Mouse (Mus musculus): ENCODE results near the gene Gramd1b.
A peak's percentile ranks its signal among the peaks of the same experiment; 100 is the strongest.

Gramd1b gene

GRCm38 (mm10) chr9:40307311-40307710, 223.9 kb downstream of the Gramd1b start:
- DNase-seq (ENCODE audit: low spot score) = no peak

DNA sequence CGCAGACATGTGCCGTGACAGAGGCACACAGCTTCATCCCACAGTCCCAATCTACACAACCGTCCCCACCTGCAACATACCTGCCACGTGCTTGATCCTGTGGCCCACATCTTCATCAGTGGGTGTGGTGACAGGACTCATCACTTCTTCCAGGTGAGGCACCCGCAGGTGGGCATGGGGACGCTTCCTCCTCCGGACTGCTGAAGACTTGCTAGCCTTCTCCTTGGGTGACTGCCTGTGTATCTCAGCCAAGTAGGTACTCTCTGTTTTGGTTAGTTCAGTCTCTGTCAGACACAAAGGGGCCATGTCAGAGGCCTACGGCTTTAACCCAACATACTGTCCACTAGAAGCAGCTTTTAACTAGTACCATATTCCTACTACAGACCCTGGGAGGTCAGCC, 226.9 kb downstream of the Gramd1b start:
- DNase-seq (ENCODE audit: low spot score) = no peak

GRCm38 (mm10) chr9:40302375-40302774, 228.8 kb downstream of the Gramd1b start:
- no peak for DNase-seq (ENCODE audit: low spot score)

- DNase-seq (ENCODE audit: low spot score) = no peak
These were observed 229.7 kb downstream of the Gramd1b start for GRCm38 (mm10) chr9:40301475-40301874.

GRCm38 (mm10) chr9:40300018-40300989, 230.9 kb downstream of the Gramd1b start:
- no peak for DNase-seq (ENCODE audit: low spot score)

- no peak for DNase-seq (ENCODE audit: low spot score)
These were observed 231.9 kb downstream of the Gramd1b start for GRCm38 (mm10) chr9:40299323-40299722.

DNA sequence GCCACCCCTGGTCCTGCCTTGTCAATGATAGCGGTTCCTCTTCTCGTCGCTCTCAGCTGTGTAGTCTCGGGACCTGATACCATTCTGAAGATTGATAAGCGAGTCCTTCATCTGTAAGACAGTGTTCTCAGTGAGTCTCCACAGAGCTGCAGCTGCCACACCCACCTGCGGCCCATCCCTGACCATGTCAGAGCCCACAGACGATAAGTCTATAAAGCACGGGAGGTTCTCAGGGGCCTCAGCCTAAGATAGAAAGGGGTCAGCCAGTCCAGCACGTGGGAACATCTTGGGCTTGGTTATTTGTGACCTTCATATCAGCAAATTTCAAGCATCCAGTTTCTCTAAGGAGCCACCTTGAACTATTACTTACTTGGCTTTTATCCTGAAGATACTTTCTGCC, 233.2 kb downstream of the Gramd1b start:
- DNase-seq (ENCODE audit: low spot score) = peak; percentile 54

GRCm38 (mm10) chr9:40296251-40296650, 234.9 kb downstream of the Gramd1b start:
- no peak for DNase-seq (ENCODE audit: low spot score)

DNA sequence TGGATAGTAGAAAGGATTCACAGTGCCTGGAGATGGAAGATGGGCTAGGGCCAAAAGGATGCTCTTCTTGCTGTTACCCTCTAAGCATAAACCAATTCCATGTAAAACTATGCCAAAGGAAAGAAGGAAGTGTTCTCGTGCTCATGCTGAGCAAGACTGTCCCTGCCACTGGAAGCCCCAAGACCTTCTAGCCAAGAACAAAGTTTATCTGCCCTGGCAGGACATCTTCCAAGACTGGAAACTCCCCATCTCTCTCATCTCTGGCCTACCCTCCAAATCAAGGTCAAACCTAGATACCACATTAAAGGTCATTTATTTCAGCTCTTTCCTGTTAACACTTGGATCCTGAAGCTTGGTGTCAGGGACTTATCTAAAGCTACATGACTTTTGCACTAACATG, 236.3 kb downstream of the Gramd1b start:
- no peak for DNase-seq (ENCODE audit: low spot score)

GRCm38 (mm10) chr9:40294210-40294609, 237.0 kb downstream of the Gramd1b start:
- no peak for DNase-seq (ENCODE audit: low spot score)

DNA sequence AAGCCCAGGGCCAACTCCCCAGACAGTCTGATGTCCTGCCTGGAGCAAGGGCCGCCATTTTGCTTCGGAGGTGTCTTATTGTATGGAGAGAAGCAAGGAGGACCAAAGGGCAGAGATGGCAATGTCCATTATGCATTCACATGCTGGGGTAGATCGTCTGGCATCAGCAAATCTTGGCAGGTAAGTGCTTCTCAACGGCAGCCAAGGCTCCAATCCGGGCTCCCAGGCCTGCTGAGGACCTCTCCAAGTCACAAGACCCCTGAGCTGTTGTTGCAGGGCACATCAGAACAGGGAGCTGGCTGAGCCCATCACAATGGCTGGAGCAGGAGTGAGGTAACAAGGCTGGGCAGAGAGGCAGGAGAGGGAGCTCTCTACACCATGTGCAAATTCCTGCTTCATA, 237.4 kb downstream of the Gramd1b start:
- no peak for DNase-seq (ENCODE audit: low spot score)

GRCm38 (mm10) chr9:40293286-40293685, 237.9 kb downstream of the Gramd1b start:
- no peak for DNase-seq (ENCODE audit: low spot score)

- DNase-seq (ENCODE audit: low spot score) = no peak
These were observed 238.7 kb downstream of the Gramd1b start for GRCm38 (mm10) chr9:40292475-40292874.

DNA sequence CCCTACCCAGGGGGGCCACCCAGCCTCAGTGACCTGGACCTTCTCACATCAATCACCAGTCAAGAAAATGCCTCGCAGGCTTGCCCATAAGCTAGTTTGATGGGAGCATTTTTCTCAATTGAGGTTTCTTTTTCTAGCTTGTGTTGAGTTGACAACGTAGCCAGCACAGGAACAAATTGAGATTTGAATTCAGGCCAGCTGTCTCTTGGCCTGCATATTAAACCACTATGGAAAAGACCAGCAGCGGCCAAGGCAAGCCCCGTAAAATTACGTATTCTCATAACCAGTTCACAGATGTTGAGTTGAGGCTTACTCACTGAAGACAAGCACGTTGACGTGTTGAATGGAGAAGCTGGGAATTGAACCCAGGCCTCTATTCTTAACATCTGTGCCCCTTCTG, 248.2 kb downstream of the Gramd1b start:
- no peak for DNase-seq (ENCODE audit: low spot score)

GRCm38 (mm10) chr9:40279438-40279837, 251.7 kb downstream of the Gramd1b start:
- no peak for DNase-seq (ENCODE audit: low spot score)

- DNase-seq (ENCODE audit: low spot score) = no peak
These were observed 253.5 kb downstream of the Gramd1b start for GRCm38 (mm10) chr9:40277671-40278070.

DNA sequence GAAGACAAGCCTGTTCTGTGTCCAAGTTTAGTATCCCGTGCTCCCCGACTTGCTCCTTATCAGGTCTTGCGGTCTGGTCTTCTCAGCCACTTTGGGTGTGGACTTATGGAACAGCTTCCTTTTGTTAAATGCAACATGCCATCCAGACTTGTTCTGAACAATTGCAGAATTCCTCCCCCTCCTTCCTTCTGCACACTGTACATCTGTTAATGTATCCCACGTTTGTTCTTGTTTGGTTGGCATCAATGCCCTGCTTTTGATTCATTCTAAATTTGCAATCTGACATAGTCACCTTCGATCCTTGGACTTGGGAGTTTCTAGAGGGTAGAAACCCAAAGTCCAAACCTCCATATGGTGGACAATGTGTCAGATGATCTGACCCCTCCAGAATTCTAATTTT, 255.3 kb downstream of the Gramd1b start:
- DNase-seq (ENCODE audit: low spot score) = no peak

DNA sequence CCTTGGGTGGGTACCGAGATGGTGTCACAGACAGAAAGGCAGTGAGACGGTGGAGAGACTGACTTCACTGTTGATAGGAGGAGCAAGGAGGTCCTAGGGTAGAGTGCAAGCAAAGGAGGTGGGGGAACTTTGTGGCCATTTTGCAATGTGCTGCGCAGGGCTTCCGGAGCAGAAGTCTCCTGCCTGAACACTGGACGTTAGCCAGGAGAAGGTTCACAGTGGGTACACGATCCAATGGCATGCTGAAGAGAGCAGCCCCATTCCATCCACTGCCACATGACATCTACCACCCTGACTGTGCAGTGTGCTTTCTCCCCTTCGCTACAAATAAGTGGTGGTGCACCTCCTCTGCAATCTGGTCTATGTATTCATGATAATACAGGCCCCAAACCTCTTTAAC, 258.4 kb downstream of the Gramd1b start:
- DNase-seq (ENCODE audit: low spot score) = no peak

- DNase-seq (ENCODE audit: low spot score) = no peak
These were observed 260.1 kb downstream of the Gramd1b start for GRCm38 (mm10) chr9:40271075-40271474.

- DNase-seq (ENCODE audit: low spot score) = no peak
These were observed 261.3 kb downstream of the Gramd1b start for GRCm38 (mm10) chr9:40269880-40270279.

DNA sequence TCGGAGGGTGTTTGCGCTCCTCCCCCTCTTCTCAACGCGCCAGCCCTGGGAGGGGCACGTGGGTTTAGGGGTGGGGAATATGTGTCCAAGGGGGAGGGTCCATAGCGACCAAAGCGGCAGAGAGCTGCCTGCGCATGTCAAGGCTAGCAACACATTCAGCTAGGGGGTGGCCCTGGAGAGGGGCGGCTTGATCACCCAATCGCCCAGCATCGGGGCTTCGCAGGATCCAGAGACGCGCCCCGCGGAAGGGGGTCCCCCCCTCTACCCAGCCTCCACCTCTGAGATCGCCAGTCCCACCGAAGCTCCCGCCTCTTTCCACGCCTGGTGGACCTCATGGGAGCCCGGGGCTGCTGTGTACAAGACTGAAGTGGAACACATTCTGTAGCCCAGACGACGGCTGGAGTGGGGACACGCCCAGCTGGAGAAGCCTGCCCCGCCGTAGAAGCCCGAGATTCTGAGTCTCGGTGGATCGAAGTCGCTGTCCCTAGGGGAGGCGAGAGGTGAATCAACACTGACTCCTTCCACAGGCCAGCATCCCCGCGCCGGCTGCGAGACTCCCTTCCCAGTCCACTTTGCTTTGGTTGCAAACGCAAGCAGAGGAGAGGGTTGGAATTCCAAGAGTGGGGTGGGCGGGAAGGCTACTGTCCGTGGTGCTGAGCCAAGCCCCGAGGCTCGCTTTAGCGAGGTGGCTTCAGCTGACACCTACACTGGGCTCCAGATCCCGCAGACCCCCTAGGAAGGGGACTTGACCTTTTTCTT, 261.9 kb downstream of the Gramd1b start, which contains the start of gene Scn3b:
Gene Scn3b, plus strand, starts transcription at position 115 of the 759 bp plus-strand sequence.
- peak; percentile 52 for DNase-seq (ENCODE audit: low spot score)

DNA sequence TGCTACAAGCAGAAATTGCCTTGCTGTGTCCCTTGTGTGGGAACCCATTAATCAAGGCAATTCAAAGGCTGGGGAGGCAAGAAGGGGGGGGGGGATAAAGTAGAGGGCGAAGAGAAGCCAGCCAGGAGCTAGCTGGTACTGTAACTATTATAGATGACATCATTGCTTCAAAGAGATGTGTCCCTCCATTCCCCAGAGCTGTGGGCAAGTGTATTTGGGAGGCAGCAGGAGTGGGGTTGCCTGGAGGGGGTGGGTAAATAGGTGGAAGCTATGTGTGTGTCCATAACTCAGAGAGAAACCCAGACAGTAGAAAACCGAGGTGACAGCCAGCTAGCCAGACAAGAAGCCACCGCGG, 262.5 kb downstream of the Gramd1b start:
- DNase-seq (ENCODE audit: low spot score) = no peak
